ENCODE assay signal across 12 mouse cellular contexts in the genomic region with DNA sequence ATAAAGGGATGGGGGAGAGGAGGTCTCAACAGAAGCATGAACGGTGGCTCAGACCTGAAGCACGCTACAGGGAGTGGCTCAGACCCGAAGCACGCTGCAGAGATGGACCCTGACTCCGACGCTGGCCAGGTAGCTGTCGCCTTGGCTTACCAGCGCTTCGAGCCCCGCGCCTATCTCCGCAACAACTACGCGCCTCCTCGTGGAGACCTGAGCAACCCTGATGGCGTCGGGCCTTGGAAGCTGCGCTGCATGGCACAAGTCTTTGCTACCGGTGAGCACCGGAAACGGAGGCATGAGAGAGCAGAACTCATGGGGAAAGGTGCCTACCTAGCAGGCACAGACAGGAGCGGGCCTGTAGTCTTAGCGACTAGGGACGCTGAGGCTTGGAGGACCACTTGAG. TPM values are rescaled to one million over a fixed set of nuclear protein-coding genes. Genes with fewer than 3 reads are reported as not detected.
DNase-seq lines count a peak whose midpoint lies in the region; ATAC-seq lines count a peak whose summit lies in the region.
"Had no signal": no experiment of that assay in that cellular context is flagged by ENCODE, and none has a peak within 500 bp of the region (broad histone marks: within the 10 kb centered on the region; RNA-seq: fewer than 3 reads in every experiment).

No protein-coding gene starts in this region.

- no peak overlapping the region for H3K4me3 ChIP-seq in lung, embryonic 16.5 days (ENCODE audit: low read length)
- H3K4me3 ChIP-seq in hindbrain, embryonic 13.5 days = peak overlapping the region; percentile 21
- 0 out of 2 replicates have a peak overlapping the region, but pooled peaks have one; percentile 8 for H3K4me3 ChIP-seq in neural tube, embryonic 13.5 days
- H3K4me3 ChIP-seq: erythroblast, embryonic 14.5 days had no signal

- peak; percentile 38 for DNase-seq in embryo, embryonic 10 days (ENCODE audit: low spot score)
- no peak for DNase-seq in embryo, embryonic 10.5 days (ENCODE audit: low spot score)
- DNase-seq in lung, postnatal 14 days = no peak
- no peak for DNase-seq in left cerebral cortex, postnatal 36 days (ENCODE audit: low spot score in 2 of 2)
- DNase-seq in cerebellum, postnatal 4 days (ENCODE audit: low spot score in 2 of 2) = no peak
- DNase-seq: adrenal gland, postnatal 25 days; kidney, postnatal 36 days; liver, postnatal 0 days had no signal

- no peaks in the 10 kb centered on the region for H3K36me3 ChIP-seq in lung, embryonic 16.5 days (ENCODE audit: control insufficient read depth, insufficient read depth, low read length)
- 0 out of 2 replicates have a peak, but pooled peaks cover 2% of the 10 kb centered on the region for H3K36me3 ChIP-seq in hindbrain, embryonic 13.5 days
- H3K36me3 ChIP-seq in neural tube, embryonic 13.5 days = no peaks in the 10 kb centered on the region

- peaks cover 15% of the 10 kb centered on the region for H3K4me1 ChIP-seq in lung, embryonic 16.5 days (replicated peaks; ENCODE audit: control insufficient read depth, insufficient read depth, low read length)
- H3K4me1 ChIP-seq in hindbrain, embryonic 13.5 days (replicated peaks) = peaks cover 19% of the 10 kb centered on the region
- no peaks in the 10 kb centered on the region; the same call in 1 of the 2 replicates for H3K4me1 ChIP-seq in neural tube, embryonic 13.5 days (replicated peaks)

- 9% methylated on average over 24 of the region's 24 CpGs for WGBS in lung, embryonic 16.5 days
- 22% methylated on average over 24 of the region's 24 CpGs for WGBS in hindbrain, embryonic 13.5 days
- 24% methylated on average over 24 of the region's 24 CpGs for WGBS in neural tube, embryonic 13.5 days

- no peak for ATAC-seq in lung, embryonic 16.5 days (ENCODE audit: low read depth)
- ATAC-seq in hindbrain, embryonic 13.5 days (ENCODE audit: low FRiP score) = no peak
- no peak for ATAC-seq in neural tube, embryonic 13.5 days (ENCODE audit: low read depth)
- ATAC-seq: liver, postnatal 0 days had no signal

- no peaks in the 10 kb centered on the region for H3K9me3 ChIP-seq in lung, embryonic 16.5 days (ENCODE audit: control insufficient read depth, low read length)
- H3K9me3 ChIP-seq in hindbrain, embryonic 13.5 days = no peaks in the 10 kb centered on the region
- no peaks in the 10 kb centered on the region for H3K9me3 ChIP-seq in neural tube, embryonic 13.5 days

- H3K27ac ChIP-seq in lung, embryonic 16.5 days (ENCODE audit: low read length) = no peak overlapping the region
- H3K27ac ChIP-seq in hindbrain, embryonic 13.5 days = no peak overlapping the region
- H3K27ac ChIP-seq in neural tube, embryonic 13.5 days (replicated peaks) = no peak overlapping the region

- peak overlapping the region; percentile 24; the same call in 1 of the 2 replicates for H3K9ac ChIP-seq in lung, embryonic 16.5 days (ENCODE audit: low read length)
- H3K9ac ChIP-seq in hindbrain, embryonic 13.5 days = 0 out of 2 replicates have a peak overlapping the region, but pooled peaks have one; percentile 43
- 0 out of 2 replicates have a peak overlapping the region, but pooled peaks have one; percentile 44 for H3K9ac ChIP-seq in neural tube, embryonic 13.5 days
- H3K9ac ChIP-seq: liver, postnatal 0 days had no signal

- H3K27me3 ChIP-seq in lung, embryonic 16.5 days (ENCODE audit: control insufficient read depth, insufficient read depth, low read depth, low read length) = peaks cover 31% of the 10 kb centered on the region
- H3K27me3 ChIP-seq in hindbrain, embryonic 13.5 days = peaks cover 79% of the 10 kb centered on the region
- peaks cover 76% of the 10 kb centered on the region for H3K27me3 ChIP-seq in neural tube, embryonic 13.5 days

- intact Hi-C loops in left cerebral cortex, postnatal 36 days (cut with DNase I) = loop anchor here (5.0 kb wide), 1 partner anchor 119 kb away; no protein-coding TSS in a partner anchor

- H3K4me2 ChIP-seq in lung, embryonic 16.5 days (ENCODE audit: low read depth, low read length) = 0 out of 2 replicates have a peak overlapping the region, but pooled peaks have one; percentile 3
- peak overlapping the region; percentile 29 for H3K4me2 ChIP-seq in hindbrain, embryonic 13.5 days
- H3K4me2 ChIP-seq in neural tube, embryonic 13.5 days = peak overlapping the region; percentile 24; the same call in 1 of the 2 replicates

RNA-seq across cellular contexts. Expression of a gene that starts 0.3 kb away (rescaled TPM):
- 0.13 TPM in 1 of 2 replicates, not detected in the other for polyA plus RNA-seq in lung, embryonic 16.5 days (2015; fragmentation: Nextera tagmentation; extraction: Ambion mirVana)
- 3.2 and 4.2 TPM in 2 replicates for polyA plus RNA-seq in hindbrain, embryonic 13.5 days (2015; fragmentation: Nextera tagmentation; extraction: Ambion mirVana)
- polyA plus RNA-seq in neural tube, embryonic 13.5 days (2015; fragmentation: Nextera tagmentation; extraction: Ambion mirVana) = 0.73 and 0.79 TPM in 2 replicates
- under 1 TPM; 0.34 to 0.47 TPM for total RNA-seq in left cerebral cortex, postnatal 36 days (2021)
- polyA plus RNA-seq: erythroblast, embryonic 14.5 days; liver, postnatal 0 days had no signal

RNA-seq across cellular contexts. Expression of a gene that starts 3.0 kb away (rescaled TPM):
- 6.7 and 8.0 TPM in 2 replicates for polyA plus RNA-seq in lung, embryonic 16.5 days (2015; fragmentation: Nextera tagmentation; extraction: Ambion mirVana)
- 0.21 and 0.35 TPM in 2 replicates for polyA plus RNA-seq in hindbrain, embryonic 13.5 days (2015; fragmentation: Nextera tagmentation; extraction: Ambion mirVana)
- 0.42 and 2.1 TPM in 2 replicates for polyA plus RNA-seq in neural tube, embryonic 13.5 days (2015; fragmentation: Nextera tagmentation; extraction: Ambion mirVana)
- 10 to 100 TPM; 11.8 to 14.4 TPM for total RNA-seq in left cerebral cortex, postnatal 36 days (2021)
- polyA plus RNA-seq: erythroblast, embryonic 14.5 days had no signal

RNA-seq across cellular contexts. Expression of a gene that starts 13.7 kb away (rescaled TPM):
- 15.0 and 16.2 TPM in 2 replicates for polyA plus RNA-seq in lung, embryonic 16.5 days (2015; fragmentation: Nextera tagmentation; extraction: Ambion mirVana)
- polyA plus RNA-seq in hindbrain, embryonic 13.5 days (2015; fragmentation: Nextera tagmentation; extraction: Ambion mirVana) = 9.4 and 10.4 TPM in 2 replicates
- polyA plus RNA-seq in neural tube, embryonic 13.5 days (2015; fragmentation: Nextera tagmentation; extraction: Ambion mirVana) = 7.4 and 8.7 TPM in 2 replicates
- total RNA-seq in left cerebral cortex, postnatal 36 days (2021) = 10 to 100 TPM in 1 of 2 experiments, 1 to 10 TPM in 1; 9.9 to 10.9 TPM

RNA-seq across cellular contexts. Expression of a gene that starts 25.7 kb away (rescaled TPM):
- 39.3 and 41.4 TPM in 2 replicates for polyA plus RNA-seq in lung, embryonic 16.5 days (2015; fragmentation: Nextera tagmentation; extraction: Ambion mirVana)
- 8.4 and 9.9 TPM in 2 replicates for polyA plus RNA-seq in hindbrain, embryonic 13.5 days (2015; fragmentation: Nextera tagmentation; extraction: Ambion mirVana)
- polyA plus RNA-seq in neural tube, embryonic 13.5 days (2015; fragmentation: Nextera tagmentation; extraction: Ambion mirVana) = 10.4 and 10.9 TPM in 2 replicates
- 1 to 10 TPM; 1.7 to 2.4 TPM for total RNA-seq in left cerebral cortex, postnatal 36 days (2021)

RNA-seq across cellular contexts. Expression of a gene that starts 28.4 kb away (rescaled TPM):
- polyA plus RNA-seq in lung, embryonic 16.5 days (2015; fragmentation: Nextera tagmentation; extraction: Ambion mirVana) = 55.9 and 61.3 TPM in 2 replicates
- 44.4 and 44.7 TPM in 2 replicates for polyA plus RNA-seq in hindbrain, embryonic 13.5 days (2015; fragmentation: Nextera tagmentation; extraction: Ambion mirVana)
- polyA plus RNA-seq in neural tube, embryonic 13.5 days (2015; fragmentation: Nextera tagmentation; extraction: Ambion mirVana) = 39.7 and 41.1 TPM in 2 replicates
- total RNA-seq in left cerebral cortex, postnatal 36 days (2021) = 10 to 100 TPM; 35.9 to 39.3 TPM
